Mouse (Mus musculus): Measurements from ENCODE around the gene Zdhhc7. TPM values are rescaled to one million over a fixed set of nuclear protein-coding genes. Genes with fewer than 3 reads are reported as not detected.

The Zdhhc7 gene
- polyA plus RNA-seq, 1 experiment from 2014 or later = 16.3 TPM

DNA sequence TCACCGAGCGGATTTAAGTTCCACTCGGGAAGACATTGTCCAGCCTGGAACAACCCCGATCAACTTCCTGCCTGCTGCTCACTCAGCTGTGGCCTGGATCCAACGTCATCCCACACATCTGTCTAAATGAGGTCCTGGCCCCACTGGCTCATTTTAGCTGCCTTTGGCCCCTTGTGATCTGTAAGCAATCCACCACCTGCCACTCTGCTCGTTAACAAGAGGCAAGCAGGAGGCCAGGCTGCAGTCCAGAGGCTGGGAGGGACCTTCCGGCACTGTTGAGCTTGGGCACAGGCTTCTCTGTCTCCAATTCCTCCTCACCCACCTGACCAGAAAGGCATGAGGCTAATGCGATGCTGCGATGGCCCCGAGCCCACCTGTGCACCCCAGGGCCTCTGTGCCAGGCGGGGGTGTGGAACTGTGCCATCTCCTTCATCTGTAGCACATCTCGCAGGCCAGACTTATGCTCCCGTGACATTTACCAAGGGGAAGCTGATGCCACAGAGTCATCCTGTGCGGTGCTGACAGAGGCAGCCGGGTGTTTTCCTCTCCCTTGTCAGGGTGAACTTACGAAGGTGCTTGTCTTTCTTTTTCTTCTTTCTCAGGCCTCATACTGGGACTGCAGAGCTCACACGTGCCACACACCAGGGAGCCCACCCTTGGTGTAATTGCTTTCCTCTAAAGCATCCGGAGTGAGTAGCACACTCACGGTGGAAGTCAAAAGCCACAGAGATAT, 33.2 kb downstream of the Zdhhc7 start:
- 54% methylated on average over 19 of the region's 19 CpGs for WGBS (ENCODE audit: insufficient replicate concordance)
- DNase-seq (no peak), ATAC-seq (ENCODE audit: low read depth) (no peak)
- Histone ChIP-seq H3K4me2 (no peak overlapping the region), H3K27ac (no peak overlapping the region), H3K4me3 (replicated peaks) (no peak overlapping the region), H3K36me3 (no peaks in the 10 kb centered on the region), H3K4me1 (replicated peaks) (no peaks in the 10 kb centered on the region), H3K27me3 (no peaks in the 10 kb centered on the region), H3K9ac (no peak overlapping the region), H3K9me3 (replicated peaks) (no peaks in the 10 kb centered on the region)

DNA sequence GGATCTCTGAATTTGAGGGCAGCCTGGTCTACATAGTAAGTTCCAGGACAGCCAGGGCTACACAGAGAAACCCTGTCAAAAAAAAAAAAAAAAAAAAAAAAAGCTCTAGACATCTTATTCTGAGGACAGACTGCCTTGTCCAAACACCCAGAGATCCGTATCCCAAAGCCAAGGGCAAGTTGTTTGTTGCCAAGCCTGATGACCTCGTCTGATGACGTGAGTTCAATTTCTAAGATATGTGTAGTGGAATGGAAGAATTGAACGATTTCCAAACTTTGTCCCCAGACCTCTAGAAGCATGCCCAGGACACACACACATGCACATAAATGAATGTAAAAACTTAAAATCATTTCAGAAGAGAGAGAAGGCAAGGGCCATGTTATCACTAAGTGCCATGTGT, 35.1 kb downstream of the Zdhhc7 start:
- no peak overlapping the region for H3K27ac ChIP-seq
- DNase-seq (no peak), ATAC-seq (ENCODE audit: low read depth) (no peak)
- no peaks in the 10 kb centered on the region for H3K9me3 ChIP-seq (replicated peaks)
- no peak overlapping the region for H3K4me3 ChIP-seq (replicated peaks)
- H3K36me3 ChIP-seq = no peaks in the 10 kb centered on the region
- WGBS (ENCODE audit: insufficient replicate concordance) = 68% methylated on average over 4 of the region's 4 CpGs
- no peak overlapping the region for H3K9ac ChIP-seq
- H3K4me1 ChIP-seq (replicated peaks) = no peaks in the 10 kb centered on the region
- no peaks in the 10 kb centered on the region for H3K27me3 ChIP-seq
- H3K4me2 ChIP-seq = no peak overlapping the region

DNA sequence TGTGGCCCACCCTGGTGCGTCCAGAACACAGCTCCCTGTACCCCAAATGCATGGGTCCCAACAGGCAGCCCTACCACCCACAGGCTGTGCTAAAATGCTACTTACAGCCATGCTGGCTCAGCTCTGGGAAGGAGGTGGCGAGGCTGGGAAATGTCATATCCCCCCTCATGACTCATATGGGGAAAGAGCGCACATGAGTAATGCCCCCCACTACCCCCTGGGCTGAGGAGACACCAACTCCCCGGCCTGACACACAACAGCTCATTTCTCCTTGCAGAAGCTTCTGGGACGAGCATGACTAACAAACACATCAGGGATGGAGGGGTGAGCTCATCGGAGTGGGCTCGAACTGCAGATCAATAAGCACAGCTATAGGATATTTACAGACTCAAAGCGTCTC, 35.7 kb downstream of the Zdhhc7 start:
- H3K9me3 ChIP-seq (replicated peaks) = no peaks in the 10 kb centered on the region
- 65% methylated on average over 8 of the region's 8 CpGs for WGBS (ENCODE audit: insufficient replicate concordance)
- H3K27ac ChIP-seq = no peak overlapping the region
- DNase-seq = no peak
- no peak overlapping the region for H3K9ac ChIP-seq
- no peaks in the 10 kb centered on the region for H3K4me1 ChIP-seq (replicated peaks)
- H3K36me3 ChIP-seq = no peaks in the 10 kb centered on the region
- H3K4me2 ChIP-seq = no peak overlapping the region
- no peak for ATAC-seq (ENCODE audit: low read depth)
- no peaks in the 10 kb centered on the region for H3K27me3 ChIP-seq
- no peak overlapping the region for H3K4me3 ChIP-seq (replicated peaks)

DNA sequence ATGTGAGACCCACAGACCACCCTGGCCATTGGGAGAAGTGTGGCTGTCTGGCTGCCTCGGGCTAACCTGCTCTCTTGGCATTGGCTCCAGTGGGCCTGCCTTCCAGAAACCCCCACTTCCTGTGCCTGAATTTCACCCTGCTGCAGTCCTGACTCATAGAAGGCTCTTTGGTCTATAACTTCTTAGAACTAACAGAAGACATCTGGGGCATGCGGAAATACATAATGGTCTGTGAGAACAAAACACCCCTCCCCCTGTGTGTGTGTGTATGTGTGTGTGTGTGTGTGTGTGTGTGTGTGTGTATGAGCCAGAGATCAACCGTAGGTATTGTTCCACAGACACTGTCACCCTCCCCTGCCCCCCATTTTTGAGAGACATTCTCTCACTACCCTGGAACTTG, 38.0 kb downstream of the Zdhhc7 start:
- ATAC-seq (ENCODE audit: low read depth) (no peak), DNase-seq (no peak)
- 63% methylated on average over 3 of the region's 3 CpGs for WGBS (ENCODE audit: insufficient replicate concordance)
- no peaks in the 10 kb centered on the region for H3K36me3 ChIP-seq
- no peaks in the 10 kb centered on the region for H3K9me3 ChIP-seq (replicated peaks)
- H3K27me3 ChIP-seq = no peaks in the 10 kb centered on the region
- no peak overlapping the region for H3K4me2 ChIP-seq
- H3K4me1 ChIP-seq (replicated peaks) = no peaks in the 10 kb centered on the region
- H3K27ac ChIP-seq = no peak overlapping the region
- no peak overlapping the region for H3K9ac ChIP-seq
- H3K4me3 ChIP-seq (replicated peaks) = no peak overlapping the region

DNA sequence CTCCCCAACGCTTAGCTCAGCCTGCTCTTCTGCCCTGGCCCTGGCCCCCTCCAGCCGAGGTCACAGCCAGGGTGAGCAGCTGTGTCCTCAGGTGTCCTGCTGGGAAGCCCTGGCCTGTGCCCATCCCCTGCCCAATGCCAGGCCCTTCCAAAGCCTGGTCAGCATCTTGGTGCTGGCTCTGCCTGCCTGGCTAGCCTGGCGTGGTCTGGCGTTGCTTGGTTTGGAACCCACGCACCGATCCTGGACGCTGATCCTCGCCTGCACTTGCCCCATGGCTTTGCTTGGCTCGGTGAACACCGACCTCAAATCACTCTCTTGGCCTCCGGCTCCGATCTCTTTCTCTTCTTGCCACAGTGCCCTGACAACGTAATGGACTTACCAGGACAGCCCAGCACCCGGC, 38.5 kb downstream of the Zdhhc7 start:
- H3K27ac ChIP-seq = no peak overlapping the region
- H3K27me3 ChIP-seq = no peaks in the 10 kb centered on the region
- H3K9me3 ChIP-seq (replicated peaks) = no peaks in the 10 kb centered on the region
- no peak for ATAC-seq (ENCODE audit: low read depth)
- 72% methylated on average over 14 of the region's 14 CpGs for WGBS (ENCODE audit: insufficient replicate concordance)
- no peak overlapping the region for H3K4me2 ChIP-seq
- DNase-seq = no peak
- H3K36me3 ChIP-seq = no peaks in the 10 kb centered on the region
- H3K9ac ChIP-seq = no peak overlapping the region
- H3K4me1 ChIP-seq (replicated peaks) = no peaks in the 10 kb centered on the region
- no peak overlapping the region for H3K4me3 ChIP-seq (replicated peaks)

DNA sequence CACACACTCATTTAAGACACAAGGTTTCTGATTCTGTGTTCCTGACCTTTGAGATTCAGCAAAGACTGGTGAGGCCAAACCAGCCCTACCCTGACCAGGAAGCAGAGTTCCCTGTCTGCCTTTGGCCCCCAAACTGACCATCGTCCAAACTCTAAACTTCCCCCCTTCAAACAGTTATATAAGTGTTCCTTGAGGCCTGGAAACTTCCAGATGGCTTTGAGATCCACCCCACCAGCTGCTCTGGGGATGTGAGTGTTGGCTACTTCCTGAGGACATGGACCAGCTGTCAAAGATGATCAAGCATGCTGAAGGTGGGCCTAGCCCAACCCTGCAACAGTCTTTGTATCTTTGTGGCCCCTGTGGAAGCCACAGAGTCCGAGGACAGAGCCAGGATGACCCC, 44.2 kb downstream of the Zdhhc7 start:
- 52% methylated on average over 2 of the region's 2 CpGs for WGBS (ENCODE audit: insufficient replicate concordance)
- no peak overlapping the region for H3K9ac ChIP-seq
- H3K36me3 ChIP-seq = no peaks in the 10 kb centered on the region
- no peak overlapping the region for H3K4me2 ChIP-seq
- DNase-seq (no peak), ATAC-seq (ENCODE audit: low read depth) (no peak)
- H3K4me1 ChIP-seq (replicated peaks) = no peaks in the 10 kb centered on the region
- H3K27ac ChIP-seq = no peak overlapping the region
- no peak overlapping the region for H3K4me3 ChIP-seq (replicated peaks)
- no peaks in the 10 kb centered on the region; the same call in 1 of the 2 replicates for H3K9me3 ChIP-seq (replicated peaks)
- 0 out of 2 replicates have a peak, but pooled peaks cover 4% of the 10 kb centered on the region for H3K27me3 ChIP-seq

DNA sequence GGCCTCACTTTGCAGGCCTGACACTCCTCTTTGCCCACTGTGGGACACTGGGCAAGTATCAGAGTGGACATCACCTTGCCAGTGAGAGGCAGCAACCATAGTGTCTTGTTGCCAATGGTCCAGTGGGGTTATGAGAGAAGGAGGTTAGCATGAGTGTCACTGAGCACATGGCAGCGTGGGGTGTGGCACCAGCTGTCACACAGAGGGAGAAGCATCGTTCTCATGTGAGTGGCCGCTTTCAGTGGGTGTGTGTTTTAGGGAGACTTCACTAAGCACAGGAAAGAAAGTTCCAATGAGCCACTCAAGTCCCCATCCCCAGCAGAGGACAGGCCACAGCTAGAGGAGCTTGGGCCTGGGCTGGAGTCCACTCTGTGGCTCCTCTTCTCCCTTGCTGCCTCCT, 46.4 kb downstream of the Zdhhc7 start:
- Histone ChIP-seq H3K4me1 (replicated peaks) (no peaks in the 10 kb centered on the region), H3K4me2 (no peak overlapping the region), H3K27me3 (peaks cover 19% of the 10 kb centered on the region; the same call in 1 of the 2 replicates), H3K4me3 (replicated peaks) (no peak overlapping the region), H3K9ac (no peak overlapping the region), H3K27ac (no peak overlapping the region), H3K9me3 (replicated peaks) (no peaks in the 10 kb centered on the region; the same call in 1 of the 2 replicates), H3K36me3 (no peaks in the 10 kb centered on the region)
- ATAC-seq (ENCODE audit: low read depth) = no peak
- WGBS (ENCODE audit: insufficient replicate concordance) = 63% methylated on average over 3 of the region's 3 CpGs
- no peak for DNase-seq

DNA sequence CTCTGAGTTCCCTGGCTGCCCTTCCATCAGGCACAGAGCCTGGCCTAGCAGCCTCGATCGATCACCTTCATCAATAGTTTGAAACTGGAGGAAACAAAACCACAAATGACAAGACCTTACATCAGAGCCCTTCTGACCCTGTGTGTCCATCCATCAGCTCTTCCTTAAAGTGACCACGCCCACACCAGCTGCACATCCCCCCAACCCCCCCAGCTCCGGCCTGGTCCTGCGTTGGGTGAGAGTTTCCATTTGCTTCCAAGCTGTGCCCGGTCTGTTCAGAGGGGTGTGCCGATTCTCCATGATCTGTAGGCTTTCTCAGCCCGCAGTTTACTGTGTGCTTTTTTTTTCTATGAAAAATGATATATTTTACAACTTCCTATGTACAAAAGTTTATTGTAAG, 49.0 kb downstream of the Zdhhc7 start:
- ATAC-seq (ENCODE audit: low read depth) = no peak
- Histone ChIP-seq H3K4me2 (no peak overlapping the region), H3K9ac (no peak overlapping the region), H3K4me3 (replicated peaks) (no peak overlapping the region), H3K27ac (no peak overlapping the region), H3K9me3 (replicated peaks) (no peaks in the 10 kb centered on the region; the same call in 1 of the 2 replicates), H3K4me1 (replicated peaks) (no peaks in the 10 kb centered on the region), H3K27me3 (peaks cover 29% of the 10 kb centered on the region), H3K36me3 (no peaks in the 10 kb centered on the region)
- 63% methylated on average over 8 of the region's 8 CpGs for WGBS (ENCODE audit: insufficient replicate concordance)
- DNase-seq = no peak

DNA sequence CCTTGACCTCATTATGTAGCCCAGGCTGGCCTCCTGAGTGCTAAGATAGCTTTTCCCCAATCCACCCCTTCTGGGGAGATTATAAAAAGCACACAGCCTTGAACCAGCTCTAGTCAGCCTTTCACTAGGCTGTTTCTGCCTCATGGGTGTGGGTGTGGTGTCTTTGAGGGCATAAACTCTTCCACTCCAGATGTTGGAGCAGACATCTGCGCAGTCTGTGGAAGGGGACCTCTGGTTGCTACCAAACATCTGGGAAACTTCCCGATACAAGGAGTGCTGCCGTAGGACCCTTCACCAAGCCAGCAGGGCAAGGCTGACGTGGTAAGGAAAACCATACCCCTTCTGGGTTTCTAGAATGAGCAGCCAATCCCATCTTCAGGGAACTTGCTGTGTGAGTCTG, 49.4 kb downstream of the Zdhhc7 start:
- H3K36me3 ChIP-seq = no peaks in the 10 kb centered on the region
- no peaks in the 10 kb centered on the region for H3K4me1 ChIP-seq (replicated peaks)
- no peak overlapping the region for H3K9ac ChIP-seq
- ATAC-seq (ENCODE audit: low read depth) (no peak), DNase-seq (no peak)
- H3K27me3 ChIP-seq = peaks cover 29% of the 10 kb centered on the region
- WGBS (ENCODE audit: insufficient replicate concordance) = 68% methylated on average over 4 of the region's 4 CpGs
- no peak overlapping the region for H3K27ac ChIP-seq
- no peak overlapping the region for H3K4me2 ChIP-seq
- H3K4me3 ChIP-seq (replicated peaks) = no peak overlapping the region
- H3K9me3 ChIP-seq (replicated peaks) = no peaks in the 10 kb centered on the region; the same call in 1 of the 2 replicates

DNA sequence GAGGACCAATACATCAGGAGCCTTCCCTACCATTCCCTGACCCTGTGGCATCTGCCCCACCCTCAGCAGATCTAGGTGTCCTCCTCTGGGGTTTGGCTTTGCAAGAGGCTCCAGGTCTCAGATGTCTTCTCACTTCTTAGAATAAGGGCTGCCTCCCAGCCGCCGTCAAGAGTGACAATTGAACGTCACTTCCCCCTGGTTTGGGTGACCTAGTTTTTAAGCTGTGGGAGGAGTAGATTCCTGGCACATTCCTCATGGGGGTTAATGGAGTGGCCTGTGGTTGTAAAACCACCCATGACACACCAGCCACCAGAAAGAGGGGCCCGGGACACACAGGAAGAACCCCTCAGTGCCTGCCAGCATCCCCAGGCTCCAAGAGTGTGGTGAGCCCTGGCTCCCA, 50.3 kb downstream of the Zdhhc7 start:
- H3K27me3 ChIP-seq = peaks cover 29% of the 10 kb centered on the region
- H3K4me2 ChIP-seq = no peak overlapping the region
- no peaks in the 10 kb centered on the region for H3K36me3 ChIP-seq
- no peaks in the 10 kb centered on the region for H3K4me1 ChIP-seq (replicated peaks)
- H3K9ac ChIP-seq = no peak overlapping the region
- no peak overlapping the region for H3K4me3 ChIP-seq (replicated peaks)
- H3K27ac ChIP-seq = no peak overlapping the region
- DNase-seq = no peak
- H3K9me3 ChIP-seq (replicated peaks) = no peaks in the 10 kb centered on the region; the same call in 1 of the 2 replicates
- ATAC-seq (ENCODE audit: low read depth) = no peak
- 19% methylated on average over 4 of the region's 4 CpGs for WGBS (ENCODE audit: insufficient replicate concordance)

DNA sequence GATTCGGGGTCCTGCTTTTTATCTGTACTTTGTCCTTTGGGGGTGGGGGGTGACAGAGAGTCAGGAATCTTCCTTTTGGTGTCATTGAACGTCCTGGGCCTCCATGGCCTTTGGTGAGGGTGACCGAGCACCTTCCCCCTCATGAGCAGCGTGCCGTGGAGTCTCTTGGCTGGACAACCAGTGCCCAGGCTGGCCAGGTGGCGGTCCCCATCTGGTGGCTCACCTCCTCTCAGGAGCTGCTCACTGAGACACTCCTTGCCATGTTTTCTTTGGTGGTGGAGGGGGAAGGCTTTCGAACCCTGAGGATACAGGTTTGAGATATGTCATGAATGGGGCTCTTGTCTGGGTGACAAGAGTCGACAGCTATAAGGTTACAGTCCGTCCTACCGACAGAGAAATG, 50.9 kb downstream of the Zdhhc7 start:
- no peak overlapping the region for H3K4me3 ChIP-seq (replicated peaks)
- no peak overlapping the region for H3K27ac ChIP-seq
- no peak overlapping the region for H3K9ac ChIP-seq
- no peaks in the 10 kb centered on the region for H3K9me3 ChIP-seq (replicated peaks)
- H3K4me1 ChIP-seq (replicated peaks) = no peaks in the 10 kb centered on the region
- H3K36me3 ChIP-seq = no peaks in the 10 kb centered on the region
- DNase-seq = no peak
- H3K27me3 ChIP-seq = peaks cover 29% of the 10 kb centered on the region
- no peak overlapping the region for H3K4me2 ChIP-seq
- ATAC-seq (ENCODE audit: low read depth) = no peak
- 47% methylated on average over 10 of the region's 10 CpGs for WGBS (ENCODE audit: insufficient replicate concordance)

DNA sequence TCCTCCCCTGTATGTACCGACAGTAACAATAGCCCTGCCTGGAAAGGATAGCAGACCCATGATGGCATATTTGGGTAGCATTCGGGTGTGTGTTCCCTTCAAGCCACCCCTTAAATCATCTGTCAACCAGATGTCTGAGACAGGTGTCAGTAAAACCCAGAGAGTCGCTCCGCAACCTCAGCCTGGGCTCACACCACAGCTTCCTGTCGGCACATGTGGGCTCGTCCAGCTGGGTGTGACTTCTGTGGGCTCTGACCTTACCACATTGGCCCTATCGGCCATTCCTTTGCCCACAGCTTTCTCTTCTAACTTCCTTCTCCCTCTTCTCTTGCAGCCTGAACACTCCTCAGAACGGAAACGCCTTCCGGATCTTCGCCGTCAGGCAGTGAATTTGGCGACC, 51.3 kb downstream of the Zdhhc7 start:
- WGBS (ENCODE audit: insufficient replicate concordance) = 14% methylated on average over 13 of the region's 13 CpGs
- no peak overlapping the region for H3K27ac ChIP-seq
- H3K9ac ChIP-seq = no peak overlapping the region
- no peaks in the 10 kb centered on the region for H3K36me3 ChIP-seq
- peaks cover 29% of the 10 kb centered on the region for H3K27me3 ChIP-seq
- H3K4me3 ChIP-seq (replicated peaks) = no peak overlapping the region
- ATAC-seq (ENCODE audit: low read depth) (no peak), DNase-seq (no peak)
- no peak overlapping the region for H3K4me2 ChIP-seq
- no peaks in the 10 kb centered on the region for H3K9me3 ChIP-seq (replicated peaks)
- H3K4me1 ChIP-seq (replicated peaks) = no peaks in the 10 kb centered on the region

Measured in liver, embryonic 13.5 days (tissue).